Mouse (Mus musculus) bone marrow, adult 2 months (tissue): ENCODE measurements around the gene Zfp512b.

Experiments
- CTCF ChIP-seq: fragments of 200-500 bp; IDR thresholded peaks from 2 replicates; pipeline ENCODE4 v1.5.1; 2011; ENCODE audit warnings: low read length, control low read depth; ENCODE audit not compliant: control insufficient read depth, insufficient read depth
- POLR2A ChIP-seq: fragments of 200-500 bp; IDR thresholded peaks from 2 replicates; pipeline ENCODE4 v1.6.1; 2011; ENCODE audit warnings: low read depth, mild to moderate bottlenecking, control low read depth, low read length, borderline replicate concordance; ENCODE audit not compliant: control insufficient read depth

DNA sequence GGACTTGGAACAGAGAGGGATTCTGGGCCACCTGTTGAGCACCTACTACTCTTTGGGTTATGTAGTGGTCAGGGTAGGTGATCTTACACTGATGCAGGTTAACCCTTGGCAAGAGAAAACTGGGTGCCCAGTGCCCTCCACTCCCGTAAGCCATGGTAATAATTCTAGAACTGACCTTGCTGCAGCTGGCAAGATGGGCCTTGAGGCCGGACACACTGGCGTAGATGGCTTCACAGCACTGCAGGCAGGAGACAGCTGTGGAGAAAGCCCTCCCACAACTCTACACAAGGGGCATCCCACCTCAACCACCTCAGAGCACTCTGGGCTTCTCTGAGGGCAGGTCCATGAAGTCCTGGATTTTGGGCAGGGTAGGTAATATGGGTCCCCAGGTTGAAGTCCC is 6.5 kb downstream of the Zfp512b start:
- TF ChIP-seq POLR2A, result no peak
- TF ChIP-seq CTCF, result no peak
